Mouse (Mus musculus) lung, embryonic 14.5 days (tissue): ENCODE results near the gene Golgb1. TPM values are rescaled to one million over a fixed set of nuclear protein-coding genes. Genes with fewer than 3 reads are reported as not detected.

ENCODE experiments used
- ATAC-seq: fragments of 200-750 bp; cut with Nextera tagmentation; 2 replicates; pipeline ENCODE4 v1.8.0; 2017; ENCODE audit warnings: mild to moderate bottlenecking, moderate TSS enrichment, moderate library complexity; ENCODE audit not compliant: insufficient read depth
- DNase-seq: peaks from one replicate; pipeline ENCODE4 v3.0.0-alpha.2; 2015
- H3K27ac ChIP-seq: fragments of 300-500 bp; sonication (generic); 2 replicates; pipeline ENCODE4 v1.5.1; 2014; ENCODE audit warnings: low read depth, mild to moderate bottlenecking, moderate library complexity
- H3K27me3 ChIP-seq: fragments of 300-500 bp; sonication (generic); 2 replicates; pipeline ENCODE4 v1.6.1; 2014; ENCODE audit warnings: low read length, control low read depth; ENCODE audit not compliant: insufficient read depth
- H3K36me3 ChIP-seq: fragments of 300-500 bp; sonication (generic); 2 replicates; pipeline ENCODE4 v1.6.1; 2014; ENCODE audit warnings: control low read depth; ENCODE audit not compliant: insufficient read depth
- H3K4me1 ChIP-seq: fragments of 300-500 bp; sonication (generic); 2 replicates; pipeline ENCODE4 v1.6.1; 2014; ENCODE audit warnings: antibody characterized with exemption, control low read depth; ENCODE audit not compliant: insufficient read depth
- H3K4me2 ChIP-seq: fragments of 300-500 bp; sonication (generic); 2 replicates; pipeline ENCODE4 v1.6.1; 2014; ENCODE audit warnings: mild to moderate bottlenecking
- H3K4me3 ChIP-seq: fragments of 300-500 bp; sonication (generic); 2 replicates; pipeline ENCODE4 v1.5.1; 2014; ENCODE audit warnings: low read depth, low read length
- H3K9ac ChIP-seq: fragments of 300-500 bp; sonication (generic); 2 replicates; pipeline ENCODE4 v1.6.1; 2014
- H3K9me3 ChIP-seq: fragments of 300-500 bp; sonication (generic); 2 replicates; pipeline ENCODE4 v1.6.1; 2016; ENCODE audit warnings: low read depth, low read length, control low read depth
- CTCF ChIP-seq: IDR thresholded peaks from 2 replicates; pipeline ENCODE4 v1.5.1; 2016; ENCODE audit warnings: antibody characterized with exemption, low read depth
- WGBS: fragments of 180-500 bp; shearing (Covaris S2); extraction: QIAGEN DNeasy Blood & Tissue Kit; methylation state at CpG from one replicate; pipeline ENCODE4 v1.1.7; 2014; 5-methylcytosine and 5-hydroxymethylcytosine counted together
- polyA plus RNA-seq: library from polyadenylated mRNA; unstranded; fragments of >200 nt; fragmentation: Nextera tagmentation; extraction: Ambion mirVana; gene quantifications from 2 replicates; pipeline ENCODE4 v1.2.1, GENCODE M21; 2014

The Golgb1 gene
- polyA plus RNA-seq, 1 experiment from 2014 or later: 89.9 TPM

DNA sequence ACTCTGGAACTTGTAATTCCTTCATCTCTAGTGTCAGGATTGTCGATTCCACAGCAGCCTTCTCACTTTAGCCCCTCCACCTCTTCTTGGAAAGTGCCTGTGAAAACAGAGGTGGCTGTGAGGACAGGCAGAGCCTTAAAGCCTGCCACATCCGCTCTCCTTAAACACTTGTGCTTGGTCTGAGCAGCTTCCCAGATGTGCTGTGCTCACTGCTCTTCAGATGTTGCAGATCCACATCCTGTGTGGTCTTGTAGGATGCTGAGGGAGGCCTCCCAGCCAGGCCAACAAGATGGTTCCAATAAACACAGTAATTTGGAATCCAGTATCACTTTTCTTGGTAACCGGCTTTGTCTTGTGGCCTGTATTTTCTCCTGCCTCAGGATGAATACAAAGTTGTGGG lies 57.0 kb downstream of the Golgb1 start:
- ATAC-seq (no peak), DNase-seq (no peak)
- Histone ChIP-seq H3K9ac (no peak overlapping the region), H3K4me3 (no peak overlapping the region), H3K36me3 (peaks cover 61% of the 10 kb centered on the region), H3K27me3 (no peaks in the 10 kb centered on the region), H3K9me3 (no peaks in the 10 kb centered on the region), H3K27ac (no peak overlapping the region), H3K4me1 (no peaks in the 10 kb centered on the region), H3K4me2 (no peak overlapping the region)
- TF ChIP-seq CTCF: no peak
- 69% methylated on average over 3 of the region's 3 CpGs for WGBS

DNA sequence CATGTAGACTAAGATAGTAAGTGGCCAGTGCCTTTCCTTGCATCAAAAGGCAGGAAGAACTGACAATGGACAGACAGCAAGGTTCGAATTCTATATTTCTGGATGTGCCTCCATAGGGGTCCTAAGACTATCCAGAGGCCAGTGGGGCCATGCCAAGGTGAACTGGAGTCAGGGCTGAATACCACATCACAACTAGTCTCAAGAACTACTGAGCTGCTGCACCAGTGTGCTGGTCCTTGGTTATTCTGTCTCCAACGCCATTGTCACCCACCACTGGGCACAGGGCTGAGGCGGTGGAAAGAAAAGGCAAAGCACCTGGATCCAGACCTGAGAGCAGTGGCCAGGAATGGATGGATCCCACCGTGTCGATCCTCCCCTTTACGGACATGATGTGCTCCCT lies 57.6 kb downstream of the Golgb1 start:
- H3K36me3 ChIP-seq: peaks cover 55% of the 10 kb centered on the region
- no peaks in the 10 kb centered on the region for H3K4me1 ChIP-seq
- no peak overlapping the region for H3K4me3 ChIP-seq

DNA sequence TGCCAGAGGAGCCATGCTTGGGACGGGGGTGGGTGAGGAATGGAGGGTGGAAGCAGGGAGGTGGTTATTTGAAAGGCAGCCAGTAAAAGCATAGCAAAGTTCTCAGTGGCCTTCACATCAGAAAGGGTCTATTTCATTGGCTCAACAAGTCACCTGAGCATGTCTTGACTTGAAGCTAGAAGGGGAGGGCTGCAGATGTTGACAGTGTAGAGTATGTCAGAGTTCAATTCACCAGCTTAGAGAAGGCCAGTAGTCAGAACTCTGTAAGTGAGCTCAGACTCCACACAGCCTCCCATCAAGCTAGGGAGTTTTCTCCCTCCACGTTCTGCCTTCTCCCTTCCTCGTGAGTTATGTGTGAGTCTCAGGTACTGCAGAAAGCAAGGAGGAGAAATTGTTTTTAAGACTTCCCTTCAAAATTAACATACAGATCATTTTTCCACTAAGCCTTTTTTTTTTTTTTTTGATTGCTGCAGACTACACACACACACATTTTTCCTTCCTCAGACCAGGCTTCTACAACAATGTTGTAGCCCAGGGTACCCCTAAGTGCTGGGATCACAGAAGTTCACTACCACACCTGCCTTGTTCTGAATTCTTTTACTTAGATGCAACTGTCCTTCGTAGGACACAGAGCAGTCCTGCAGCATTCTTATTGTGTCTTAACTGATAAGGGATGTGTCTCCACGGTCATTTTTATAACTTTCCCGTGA lies 59.3 kb downstream of the Golgb1 start:
- H3K9me3 ChIP-seq: no peaks in the 10 kb centered on the region
- peak; percentile 10 for DNase-seq
- H3K9ac ChIP-seq: no peak overlapping the region
- H3K4me1 ChIP-seq: no peaks in the 10 kb centered on the region
- ATAC-seq: peak; percentile 73; the same call in 1 of the 2 replicates
- WGBS: 32% methylated on average over 6 of the region's 6 CpGs
- H3K36me3 ChIP-seq: peaks cover 37% of the 10 kb centered on the region
- H3K27ac ChIP-seq: no peak overlapping the region
- TF ChIP-seq CTCF: no peak
- no peaks in the 10 kb centered on the region for H3K27me3 ChIP-seq
- no peak overlapping the region for H3K4me3 ChIP-seq
- no peak overlapping the region for H3K4me2 ChIP-seq

More for the DNA sequence above, 57.6 kb downstream of the Golgb1 start:
- DNase-seq (no peak), ATAC-seq (no peak)
- Histone ChIP-seq H3K27me3 (no peaks in the 10 kb centered on the region), H3K9ac (no peak overlapping the region), H3K4me2 (no peak overlapping the region), H3K9me3 (no peaks in the 10 kb centered on the region), H3K27ac (no peak overlapping the region)
- WGBS: 94% methylated on average over 6 of the region's 6 CpGs
- TF ChIP-seq CTCF: no peak

DNA sequence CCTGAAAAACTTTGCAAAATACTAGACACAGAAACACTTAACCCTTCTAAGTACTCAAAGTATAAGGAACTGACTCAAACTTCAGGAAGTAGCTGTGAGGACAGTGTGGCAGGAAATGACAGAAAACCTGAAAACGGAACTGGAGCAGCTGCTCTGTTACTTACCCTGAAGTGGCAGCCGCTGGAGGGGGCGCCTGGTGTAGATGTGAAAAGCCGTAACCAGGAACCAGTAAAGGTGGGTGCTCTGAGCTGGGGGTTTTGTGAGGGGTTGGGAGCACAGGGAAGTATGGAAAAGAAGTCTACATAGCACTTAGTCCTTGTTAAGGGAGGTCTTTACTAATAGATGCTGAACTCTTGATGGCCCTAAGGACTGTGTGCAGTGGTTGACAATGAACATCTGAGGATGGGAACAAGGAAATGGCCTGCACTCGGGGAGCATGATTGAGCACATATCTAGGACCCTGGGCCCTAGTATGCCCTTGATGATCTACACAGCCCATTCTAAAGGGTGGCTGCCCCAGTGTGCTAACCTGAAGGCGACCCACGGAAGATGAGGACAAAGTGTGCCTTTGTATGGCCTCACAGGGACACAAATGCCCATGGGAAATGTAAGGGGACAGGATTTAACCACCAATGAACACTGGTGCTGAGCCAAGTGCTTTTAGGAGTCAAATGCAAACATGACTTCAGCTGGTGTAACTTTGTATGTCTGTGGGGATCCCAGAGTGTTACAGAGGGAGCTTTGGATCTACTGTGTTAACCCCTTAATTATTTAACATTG lies 60.1 kb downstream of the Golgb1 start, which contains the start of gene Hcls1:
TSS of gene Hcls1 (plus strand) at position 143 of the 780 bp plus-strand sequence.
- no peaks in the 10 kb centered on the region for H3K27me3 ChIP-seq
- 58% methylated on average over 7 of the region's 7 CpGs for WGBS
- no peak within 1 kb of the TSS for H3K27ac ChIP-seq
- peak; percentile 43 for DNase-seq
- no peaks in the 10 kb centered on the region for H3K9me3 ChIP-seq
- peak; percentile 6; the same call in 1 of the 2 replicates for ATAC-seq
- no peak for TF ChIP-seq CTCF
- H3K4me3 ChIP-seq: no peak within 1 kb of the TSS
- no peak within 1 kb of the TSS for H3K9ac ChIP-seq
- H3K4me2 ChIP-seq: no peak within 1 kb of the TSS
- peaks cover 30% of the 10 kb centered on the region for H3K36me3 ChIP-seq
- H3K4me1 ChIP-seq: no peaks in the 10 kb centered on the region

GRCm38 (mm10) chr16:36935814-36936213 lies 60.9 kb downstream of the Golgb1 start:
- ATAC-seq: no peak
- Histone ChIP-seq H3K4me2 (no peak overlapping the region), H3K9ac (no peak overlapping the region), H3K27ac (no peak overlapping the region), H3K27me3 (no peaks in the 10 kb centered on the region), H3K4me3 (no peak overlapping the region), H3K36me3 (peaks cover 23% of the 10 kb centered on the region), H3K9me3 (no peaks in the 10 kb centered on the region), H3K4me1 (no peaks in the 10 kb centered on the region)
- no peak for DNase-seq
- TF ChIP-seq CTCF: no peak
- 84% methylated on average over 3 of the region's 3 CpGs for whole genome bisulfite sequencing

DNA sequence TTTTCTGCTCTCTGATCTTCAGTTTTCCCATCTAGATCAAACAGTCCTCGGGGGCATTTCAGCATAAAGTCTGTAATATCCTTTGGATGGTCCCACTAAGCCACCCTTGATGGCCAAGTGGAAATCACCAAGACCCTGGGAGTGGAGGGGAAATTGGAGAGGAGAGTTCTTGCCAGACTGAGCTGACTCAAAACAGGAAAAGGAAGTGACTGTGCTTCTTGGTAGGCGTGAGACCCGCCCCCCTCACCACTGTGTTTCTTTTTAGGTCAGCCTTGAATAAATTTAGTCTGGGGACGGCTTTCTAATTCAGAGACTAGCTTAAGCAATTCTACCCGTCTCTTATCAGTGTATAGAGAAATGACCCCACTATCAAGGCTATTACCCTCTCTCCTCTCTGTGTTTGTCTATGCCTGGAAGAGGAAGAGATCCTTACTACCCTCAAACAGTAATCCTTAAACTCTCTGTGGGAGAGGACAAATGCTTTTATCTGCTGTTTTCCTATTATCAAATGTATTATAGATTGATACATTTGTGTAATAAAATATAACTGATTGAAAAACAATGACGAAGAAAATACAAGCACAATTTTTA lies 66.3 kb downstream of the Golgb1 start:
- no peak overlapping the region for H3K4me2 ChIP-seq
- WGBS: 61% methylated on average over 6 of the region's 6 CpGs
- no peaks in the 10 kb centered on the region for H3K9me3 ChIP-seq
- TF ChIP-seq CTCF: no peak
- H3K27ac ChIP-seq: no peak overlapping the region
- no peaks in the 10 kb centered on the region for H3K4me1 ChIP-seq
- ATAC-seq (no peak), DNase-seq (no peak)
- H3K4me3 ChIP-seq: no peak overlapping the region
- no peaks in the 10 kb centered on the region for H3K27me3 ChIP-seq
- H3K9ac ChIP-seq: no peak overlapping the region
- H3K36me3 ChIP-seq: no peaks in the 10 kb centered on the region

DNA sequence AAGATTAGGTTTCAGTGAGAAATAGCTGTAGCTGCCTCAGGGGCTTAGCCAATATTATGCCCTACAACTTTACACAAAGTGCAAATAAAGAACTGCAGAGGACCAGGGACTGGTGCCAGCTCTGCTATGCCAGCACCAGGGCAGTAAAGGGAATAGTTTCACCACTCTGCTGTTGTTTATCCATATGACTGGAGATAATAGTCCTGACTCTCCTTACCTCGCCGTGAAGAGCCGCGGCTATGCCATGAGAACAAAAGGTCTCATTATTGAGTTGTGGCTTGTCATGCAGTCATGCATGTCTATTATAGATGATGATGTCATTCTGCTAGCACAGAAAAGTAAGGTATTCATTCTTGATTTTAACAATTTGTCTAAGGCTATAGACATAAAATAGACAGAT lies 67.0 kb downstream of the Golgb1 start:
- Histone ChIP-seq H3K9me3 (no peaks in the 10 kb centered on the region), H3K9ac (no peak overlapping the region), H3K27ac (no peak overlapping the region), H3K4me2 (no peak overlapping the region), H3K27me3 (no peaks in the 10 kb centered on the region), H3K36me3 (no peaks in the 10 kb centered on the region), H3K4me3 (no peak overlapping the region), H3K4me1 (no peaks in the 10 kb centered on the region)
- ATAC-seq (no peak), DNase-seq (no peak)
- no peak for TF ChIP-seq CTCF
- 79% methylated on average over 4 of the region's 4 CpGs for WGBS
